Mouse (Mus musculus) heart, postnatal 14 days (tissue): ENCODE results near the gene Rapgef6. TPM values are rescaled to one million over a fixed set of nuclear protein-coding genes. Genes with fewer than 3 reads are reported as not detected.
"Not testable (repeated sequence)": the region's sequence is repeated elsewhere in the genome, so short reads cannot be mapped to it uniquely, and the experiment has no call there.

ENCODE experiments used
- DNase-seq, 2 experiments: peaks; one replicate each; pipeline ENCODE4 v3.0.0; 2021 to 2022
- intact Hi-C: fragments of 180-260 bp; cut with DNase I; formaldehyde crosslinking; loops from one replicate; pipeline ENCODE4 v1.15.1; 2025
- total RNA-seq, 2 experiments: library from RNA; stranded (reverse); gene quantifications; 2 replicates each; pipeline ENCODE4 v1.2.3; 2021

The Rapgef6 gene
- total RNA-seq, 2 experiments from 2014 or later, result 23.5 to 23.8 TPM

- no peak for DNase-seq
- intact Hi-C loops, result no loop called here
These were observed 32.3 kb downstream of the Rapgef6 start for GRCm38 (mm10) chr11:54554970-54555369.

GRCm38 (mm10) chr11:54562761-54563160, 40.1 kb downstream of the Rapgef6 start:
- intact Hi-C loops, result loop anchor here (10.0 kb wide), 1 partner anchor 302 kb away; the partner anchor contains the start of genes Hint1 and Lyrm7
- peak in 1 of 2 experiments; percentile 27 for DNase-seq

GRCm38 (mm10) chr11:54567959-54568358, 45.3 kb downstream of the Rapgef6 start:
- intact Hi-C loops, result loop anchor here (10.0 kb wide), 1 partner anchor 297 kb away; the partner anchor contains the start of genes Hint1 and Lyrm7
- no peak for DNase-seq

GRCm38 (mm10) chr11:54574741-54575140, 52.1 kb downstream of the Rapgef6 start:
- DNase-seq, result no peak
- intact Hi-C loops, result no loop called here

GRCm38 (mm10) chr11:54592585-54592984, 69.9 kb downstream of the Rapgef6 start:
- DNase-seq, result no peak
- intact Hi-C loops, result no loop called here

GRCm38 (mm10) chr11:54594049-54594448, 71.4 kb downstream of the Rapgef6 start:
- no peak for DNase-seq
- intact Hi-C loops, result no loop called here

- DNase-seq, result no peak
- intact Hi-C loops, result no loop called here
These were observed 72.4 kb downstream of the Rapgef6 start for GRCm38 (mm10) chr11:54595053-54595452.

- intact Hi-C loops, result no loop called here
- no peak for DNase-seq
These were observed 73.4 kb downstream of the Rapgef6 start for GRCm38 (mm10) chr11:54595905-54596555.

GRCm38 (mm10) chr11:54597902-54598447, 75.3 kb downstream of the Rapgef6 start:
- no peak for DNase-seq
- intact Hi-C loops, result no loop called here

- no peak for DNase-seq
- intact Hi-C loops, result no loop called here
These were observed 78.5 kb downstream of the Rapgef6 start for GRCm38 (mm10) chr11:54601121-54601520.

- intact Hi-C loops, result not testable (repeated sequence)
- peak; percentile 9 to 12 for DNase-seq
These were observed 80.1 kb downstream of the Rapgef6 start for GRCm38 (mm10) chr11:54602764-54603163.

GRCm38 (mm10) chr11:54604415-54604814, 81.8 kb downstream of the Rapgef6 start:
- intact Hi-C loops, result no loop called here
- no peak for DNase-seq

- DNase-seq, result no peak
- intact Hi-C loops, result no loop called here
These were observed 91.0 kb downstream of the Rapgef6 start for GRCm38 (mm10) chr11:54613628-54614027.

GRCm38 (mm10) chr11:54614560-54614959, 91.9 kb downstream of the Rapgef6 start:
- intact Hi-C loops, result no loop called here
- no peak for DNase-seq

GRCm38 (mm10) chr11:54618841-54619240, 96.2 kb downstream of the Rapgef6 start:
- DNase-seq, result no peak
- intact Hi-C loops, result no loop called here

- no peak for DNase-seq
- intact Hi-C loops, result no loop called here
These were observed 99.1 kb downstream of the Rapgef6 start for GRCm38 (mm10) chr11:54621725-54622124.

GRCm38 (mm10) chr11:54626905-54627304, 104.3 kb downstream of the Rapgef6 start:
- intact Hi-C loops, result no loop called here
- DNase-seq, result no peak

- no peak for DNase-seq
- intact Hi-C loops, result no loop called here
These were observed 123.8 kb downstream of the Rapgef6 start for GRCm38 (mm10) chr11:54646420-54646819.

GRCm38 (mm10) chr11:54648573-54648972, 125.9 kb downstream of the Rapgef6 start:
- intact Hi-C loops, result no loop called here
- no peak for DNase-seq

GRCm38 (mm10) chr11:54655420-54655819, 132.8 kb downstream of the Rapgef6 start:
- no peak for DNase-seq
- intact Hi-C loops, result no loop called here

- intact Hi-C loops, result no loop called here
- DNase-seq, result no peak
These were observed 151.1 kb downstream of the Rapgef6 start for GRCm38 (mm10) chr11:54673575-54674298.
